Mouse (Mus musculus) spleen, adult 2 months (tissue): Measurements from ENCODE around the gene Erh.

Experiments
- CTCF ChIP-seq: fragments of 200-500 bp; IDR thresholded peaks from 2 replicates; pipeline ENCODE4 v1.5.1; 2011; ENCODE audit warnings: mild to moderate bottlenecking, inconsistent platforms; ENCODE audit not compliant: insufficient read depth, insufficient read length, insufficient replicate concordance; ENCODE audit errors: extremely low read depth
- POLR2A ChIP-seq: fragments of 200-500 bp; IDR thresholded peaks from 2 replicates; pipeline ENCODE4 v1.6.1; 2011; ENCODE audit warnings: low read depth, low read length, inconsistent platforms

DNA sequence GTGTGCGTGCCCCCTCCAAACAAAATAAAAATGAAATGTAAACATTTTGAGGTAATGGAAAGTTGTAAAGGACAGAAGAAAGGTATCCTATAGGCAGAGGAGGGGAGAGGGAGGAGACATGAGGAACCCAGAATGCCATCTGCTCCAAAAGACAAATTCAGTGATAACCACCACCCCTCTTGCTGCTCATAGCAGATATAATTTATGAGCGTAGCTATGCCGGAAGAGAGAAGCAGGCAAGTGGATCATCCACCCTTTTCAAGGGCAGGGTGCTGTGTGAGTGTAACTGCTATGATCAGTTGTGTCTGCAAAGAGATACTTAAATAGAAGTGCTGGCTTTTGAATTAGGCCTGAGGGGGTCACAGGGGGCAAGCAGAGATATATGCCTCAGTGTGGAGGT lies 39.4 kb upstream of the Erh start:
- no peak for TF ChIP-seq CTCF
- TF ChIP-seq POLR2A = no peak
